Mouse (Mus musculus): ENCODE measurements at regions not wholly inside any gene's neighbourhood (a gene's known extent, or its start where the extent isn't known, plus 50 kb on each side); places are given as distances from the start of the nearest gene placed in this dataset.
"Not testable (repeated sequence)": the region's sequence is repeated elsewhere in the genome, so short reads cannot be mapped to it uniquely, and the experiment has no call there.

GRCm38 (mm10) chr17:50346451-50347192 lies 53.2 kb upstream of the Dazl start:
- H3K36me3 ChIP-seq (ENCODE audit: control insufficient read depth, insufficient read depth, low read length): no peaks in the 10 kb centered on the region
- H3K27me3 ChIP-seq (replicated peaks; ENCODE audit: control insufficient read depth, insufficient read depth, low read length): no peaks in the 10 kb centered on the region
- H3K9ac ChIP-seq (ENCODE audit: low read depth, low read length): no peak overlapping the region
- no peak overlapping the region for H3K4me2 ChIP-seq (ENCODE audit: low read depth, low read length)
- H3K4me1 ChIP-seq (ENCODE audit: control insufficient read depth, insufficient read depth, low read length): no peaks in the 10 kb centered on the region
- DNase-seq (ENCODE audit: low spot score) (no peak), ATAC-seq (ENCODE audit: low read depth) (no peak)
- H3K4me3 ChIP-seq (ENCODE audit: low read depth, low read length): no peak overlapping the region
- no peak overlapping the region for H3K27ac ChIP-seq (replicated peaks; ENCODE audit: low read depth, low read length)
- WGBS: 88% methylated on average over 7 of the region's 7 CpGs
- no peaks in the 10 kb centered on the region for H3K9me3 ChIP-seq (ENCODE audit: control insufficient read depth, low read length)

GRCm38 (mm10) chr17:50353818-50354217 lies 60.4 kb upstream of the Dazl start:
- 62% methylated on average over 2 of the region's 2 CpGs for WGBS
- H3K36me3 ChIP-seq (ENCODE audit: control insufficient read depth, insufficient read depth, low read length); H3K4me3 ChIP-seq (ENCODE audit: low read depth, low read length); DNase-seq (ENCODE audit: low spot score); ATAC-seq (ENCODE audit: low read depth); H3K27me3 ChIP-seq (replicated peaks; ENCODE audit: control insufficient read depth, insufficient read depth, low read length); H3K27ac ChIP-seq (replicated peaks; ENCODE audit: low read depth, low read length); H3K4me2 ChIP-seq (ENCODE audit: low read depth, low read length); H3K9me3 ChIP-seq (ENCODE audit: control insufficient read depth, low read length); H3K9ac ChIP-seq (ENCODE audit: low read depth, low read length); H3K4me1 ChIP-seq (ENCODE audit: control insufficient read depth, insufficient read depth, low read length): not testable (repeated sequence)

- WGBS: 79% methylated on average over 6 of the region's 6 CpGs
- Histone ChIP-seq H3K9me3 (ENCODE audit: control insufficient read depth, low read length) (no peaks in the 10 kb centered on the region; the same call in 1 of the 2 replicates), H3K9ac (ENCODE audit: low read depth, low read length) (no peak overlapping the region), H3K4me2 (ENCODE audit: low read depth, low read length) (no peak overlapping the region), H3K27ac (replicated peaks; ENCODE audit: low read depth, low read length) (no peak overlapping the region), H3K4me1 (ENCODE audit: control insufficient read depth, insufficient read depth, low read length) (no peaks in the 10 kb centered on the region), H3K4me3 (ENCODE audit: low read depth, low read length) (no peak overlapping the region), H3K36me3 (ENCODE audit: control insufficient read depth, insufficient read depth, low read length) (no peaks in the 10 kb centered on the region), H3K27me3 (replicated peaks; ENCODE audit: control insufficient read depth, insufficient read depth, low read length) (no peaks in the 10 kb centered on the region)
- ATAC-seq (ENCODE audit: low read depth) (peak; percentile 63; the same call in 1 of the 2 replicates), DNase-seq (ENCODE audit: low spot score) (peak; percentile 45)
Measured at GRCm38 (mm10) chr17:50354357-50354756, 60.9 kb upstream of the Dazl start.

GRCm38 (mm10) chr17:50361657-50362233 lies 68.3 kb upstream of the Dazl start:
- DNase-seq (ENCODE audit: low spot score) (no peak), ATAC-seq (ENCODE audit: low read depth) (no peak)
- Histone ChIP-seq H3K27me3 (replicated peaks; ENCODE audit: control insufficient read depth, insufficient read depth, low read length) (no peaks in the 10 kb centered on the region), H3K9ac (ENCODE audit: low read depth, low read length) (no peak overlapping the region), H3K4me2 (ENCODE audit: low read depth, low read length) (no peak overlapping the region), H3K4me3 (ENCODE audit: low read depth, low read length) (no peak overlapping the region), H3K4me1 (ENCODE audit: control insufficient read depth, insufficient read depth, low read length) (no peaks in the 10 kb centered on the region), H3K27ac (replicated peaks; ENCODE audit: low read depth, low read length) (no peak overlapping the region), H3K36me3 (ENCODE audit: control insufficient read depth, insufficient read depth, low read length) (no peaks in the 10 kb centered on the region), H3K9me3 (ENCODE audit: control insufficient read depth, low read length) (no peaks in the 10 kb centered on the region)
- 90% methylated on average over 8 of the region's 9 CpGs for WGBS

GRCm38 (mm10) chr17:50365396-50365795 lies 72.0 kb upstream of the Dazl start:
- WGBS: 86% methylated on average over 7 of the region's 7 CpGs
- Histone ChIP-seq H3K4me1 (ENCODE audit: control insufficient read depth, insufficient read depth, low read length) (no peaks in the 10 kb centered on the region), H3K4me2 (ENCODE audit: low read depth, low read length) (no peak overlapping the region), H3K9me3 (ENCODE audit: control insufficient read depth, low read length) (no peaks in the 10 kb centered on the region), H3K27me3 (replicated peaks; ENCODE audit: control insufficient read depth, insufficient read depth, low read length) (no peaks in the 10 kb centered on the region), H3K27ac (replicated peaks; ENCODE audit: low read depth, low read length) (no peak overlapping the region), H3K4me3 (ENCODE audit: low read depth, low read length) (no peak overlapping the region), H3K9ac (ENCODE audit: low read depth, low read length) (no peak overlapping the region), H3K36me3 (ENCODE audit: control insufficient read depth, insufficient read depth, low read length) (no peaks in the 10 kb centered on the region)
- ATAC-seq (ENCODE audit: low read depth): no peak
- DNase-seq (ENCODE audit: low spot score): no peak

- DNase-seq (ENCODE audit: low spot score): no peak
- Histone ChIP-seq H3K4me3 (ENCODE audit: low read depth, low read length) (no peak overlapping the region), H3K4me1 (ENCODE audit: control insufficient read depth, insufficient read depth, low read length) (no peaks in the 10 kb centered on the region), H3K36me3 (ENCODE audit: control insufficient read depth, insufficient read depth, low read length) (no peaks in the 10 kb centered on the region), H3K4me2 (ENCODE audit: low read depth, low read length) (no peak overlapping the region), H3K9ac (ENCODE audit: low read depth, low read length) (no peak overlapping the region), H3K9me3 (ENCODE audit: control insufficient read depth, low read length) (no peaks in the 10 kb centered on the region), H3K27me3 (replicated peaks; ENCODE audit: control insufficient read depth, insufficient read depth, low read length) (no peaks in the 10 kb centered on the region), H3K27ac (replicated peaks; ENCODE audit: low read depth, low read length) (no peak overlapping the region)
- no peak for ATAC-seq (ENCODE audit: low read depth)
- WGBS: 81% methylated on average over 5 of the region's 5 CpGs
Measured at GRCm38 (mm10) chr17:50366181-50366580, 72.7 kb upstream of the Dazl start.

GRCm38 (mm10) chr17:50369216-50369875 lies 75.9 kb upstream of the Dazl start:
- Histone ChIP-seq H3K4me1 (ENCODE audit: control insufficient read depth, insufficient read depth, low read length) (no peaks in the 10 kb centered on the region), H3K36me3 (ENCODE audit: control insufficient read depth, insufficient read depth, low read length) (no peaks in the 10 kb centered on the region), H3K4me2 (ENCODE audit: low read depth, low read length) (no peak overlapping the region), H3K27ac (replicated peaks; ENCODE audit: low read depth, low read length) (no peak overlapping the region), H3K4me3 (ENCODE audit: low read depth, low read length) (no peak overlapping the region), H3K9ac (ENCODE audit: low read depth, low read length) (no peak overlapping the region), H3K9me3 (ENCODE audit: control insufficient read depth, low read length) (no peaks in the 10 kb centered on the region), H3K27me3 (replicated peaks; ENCODE audit: control insufficient read depth, insufficient read depth, low read length) (no peaks in the 10 kb centered on the region)
- DNase-seq (ENCODE audit: low spot score) (no peak), ATAC-seq (ENCODE audit: low read depth) (no peak)
- 80% methylated on average over 6 of the region's 6 CpGs for WGBS

- no peak overlapping the region for H3K9ac ChIP-seq (ENCODE audit: low read depth, low read length)
- no peaks in the 10 kb centered on the region for H3K9me3 ChIP-seq (ENCODE audit: control insufficient read depth, low read length)
- no peaks in the 10 kb centered on the region for H3K36me3 ChIP-seq (ENCODE audit: control insufficient read depth, insufficient read depth, low read length)
- H3K4me1 ChIP-seq (ENCODE audit: control insufficient read depth, insufficient read depth, low read length): no peaks in the 10 kb centered on the region
- no peak overlapping the region for H3K27ac ChIP-seq (replicated peaks; ENCODE audit: low read depth, low read length)
- ATAC-seq (ENCODE audit: low read depth) (no peak), DNase-seq (ENCODE audit: low spot score) (no peak)
- no peak overlapping the region for H3K4me2 ChIP-seq (ENCODE audit: low read depth, low read length)
- H3K27me3 ChIP-seq (replicated peaks; ENCODE audit: control insufficient read depth, insufficient read depth, low read length): no peaks in the 10 kb centered on the region
- 90% methylated on average over 1 of the region's 1 CpGs for WGBS
- H3K4me3 ChIP-seq (ENCODE audit: low read depth, low read length): no peak overlapping the region
Measured at GRCm38 (mm10) chr17:50370484-50370883, 77.0 kb upstream of the Dazl start.
